Mouse (Mus musculus) limb, embryonic 12.5 days (tissue): ENCODE measurements around the gene Btbd9. TPM values are rescaled to one million over a fixed set of nuclear protein-coding genes. Genes with fewer than 3 reads are reported as not detected.

ENCODE experiments used
- ATAC-seq: fragments of 200-750 bp; cut with Nextera tagmentation; 2 replicates; pipeline ENCODE4 v1.8.0; 2017; ENCODE audit warnings: low read depth, moderate TSS enrichment; ENCODE audit not compliant: insufficient number of reproducible peaks, insufficient read depth, low FRiP score, low TSS enrichment
- H3K27ac ChIP-seq: fragments of 300-500 bp; sonication (generic); 2 replicates; pipeline ENCODE4 v1.5.1; 2016; ENCODE audit warnings: mild to moderate bottlenecking, moderate library complexity
- H3K27me3 ChIP-seq: fragments of 300-500 bp; sonication (generic); 2 replicates; pipeline ENCODE4 v1.6.1; 2016; ENCODE audit warnings: mild to moderate bottlenecking, moderate library complexity
- H3K36me3 ChIP-seq: fragments of 300-500 bp; sonication (generic); 2 replicates; pipeline ENCODE4 v1.6.1; 2016; ENCODE audit warnings: mild to moderate bottlenecking, moderate library complexity
- H3K4me1 ChIP-seq: fragments of 300-500 bp; sonication (generic); replicated peaks from 2 replicates; pipeline ENCODE4 v1.6.1; 2016
- H3K4me2 ChIP-seq: fragments of 300-500 bp; sonication (generic); 2 replicates; pipeline ENCODE4 v1.6.1; 2016; ENCODE audit warnings: mild to moderate bottlenecking, moderate library complexity
- H3K4me3 ChIP-seq: fragments of 300-500 bp; sonication (generic); replicated peaks from 2 replicates; pipeline ENCODE4 v1.5.1; 2016; ENCODE audit warnings: mild to moderate bottlenecking
- H3K9ac ChIP-seq: fragments of 300-500 bp; sonication (generic); replicated peaks from 2 replicates; pipeline ENCODE4 v1.6.1; 2016; ENCODE audit warnings: mild to moderate bottlenecking, moderate library complexity
- H3K9me3 ChIP-seq: fragments of 300-500 bp; sonication (generic); 2 replicates; pipeline ENCODE4 v1.6.1; 2016; ENCODE audit warnings: mild to moderate bottlenecking, moderate library complexity
- WGBS: fragments of 180-500 bp; shearing (Covaris S2); methylation state at CpG from one replicate; pipeline ENCODE4 v1.1.7; 2016; 5-methylcytosine and 5-hydroxymethylcytosine counted together
- polyA plus RNA-seq: library from polyadenylated mRNA; unstranded; fragments of >200 nt; fragmentation: Nextera tagmentation; extraction: Ambion mirVana; gene quantifications from 2 replicates; pipeline ENCODE4 v1.2.1, GENCODE M21; 2016

Btbd9 gene
- polyA plus RNA-seq, 1 experiment from 2014 or later: 70.6 TPM

GRCm38 (mm10) chr17:30422278-30422677, 154.0 kb downstream of the Btbd9 start:
- Histone ChIP-seq H3K4me3 (no peak overlapping the region), H3K9ac (no peak overlapping the region), H3K4me1 (peaks cover 12% of the 10 kb centered on the region), H3K4me2 (no peak overlapping the region), H3K9me3 (no peaks in the 10 kb centered on the region), H3K36me3 (no peaks in the 10 kb centered on the region), H3K27me3 (no peaks in the 10 kb centered on the region), H3K27ac (no peak overlapping the region)
- WGBS: 63% methylated on average over 1 of the region's 1 CpGs
- no peak for ATAC-seq

GRCm38 (mm10) chr17:30421256-30421655, 155.0 kb downstream of the Btbd9 start:
- no peaks in the 10 kb centered on the region for H3K27me3 ChIP-seq
- H3K27ac ChIP-seq: no peak overlapping the region
- peaks cover 15% of the 10 kb centered on the region for H3K4me1 ChIP-seq
- no peak overlapping the region for H3K4me2 ChIP-seq
- no peaks in the 10 kb centered on the region for H3K9me3 ChIP-seq
- ATAC-seq: no peak
- H3K4me3 ChIP-seq: no peak overlapping the region
- WGBS: 72% methylated on average over 1 of the region's 1 CpGs
- H3K9ac ChIP-seq: no peak overlapping the region
- no peaks in the 10 kb centered on the region for H3K36me3 ChIP-seq

GRCm38 (mm10) chr17:30419494-30419893, 156.8 kb downstream of the Btbd9 start:
- H3K36me3 ChIP-seq: no peaks in the 10 kb centered on the region
- H3K4me1 ChIP-seq: peaks cover 11% of the 10 kb centered on the region
- WGBS: 80% methylated on average over 7 of the region's 7 CpGs
- no peak overlapping the region for H3K27ac ChIP-seq
- H3K4me3 ChIP-seq: no peak overlapping the region
- ATAC-seq: no peak
- H3K9ac ChIP-seq: no peak overlapping the region
- no peaks in the 10 kb centered on the region for H3K9me3 ChIP-seq
- no peaks in the 10 kb centered on the region for H3K27me3 ChIP-seq
- H3K4me2 ChIP-seq: no peak overlapping the region

- Histone ChIP-seq H3K36me3 (no peaks in the 10 kb centered on the region), H3K9me3 (no peaks in the 10 kb centered on the region), H3K4me3 (no peak overlapping the region), H3K27ac (no peak overlapping the region), H3K9ac (no peak overlapping the region), H3K27me3 (no peaks in the 10 kb centered on the region), H3K4me2 (no peak overlapping the region), H3K4me1 (peaks cover 11% of the 10 kb centered on the region)
- ATAC-seq: no peak
- WGBS: 45% methylated on average over 4 of the region's 4 CpGs
Measured at GRCm38 (mm10) chr17:30418510-30418909, 157.8 kb downstream of the Btbd9 start.

- no peak for ATAC-seq
Measured at GRCm38 (mm10) chr17:30417106-30417505, 159.2 kb downstream of the Btbd9 start.

GRCm38 (mm10) chr17:30415693-30416092, 160.6 kb downstream of the Btbd9 start:
- Histone ChIP-seq H3K27me3 (no peaks in the 10 kb centered on the region), H3K4me2 (no peak overlapping the region), H3K9ac (no peak overlapping the region), H3K9me3 (no peaks in the 10 kb centered on the region), H3K4me3 (no peak overlapping the region), H3K27ac (no peak overlapping the region), H3K4me1 (peaks cover 10% of the 10 kb centered on the region), H3K36me3 (no peaks in the 10 kb centered on the region)
- 87% methylated on average over 3 of the region's 3 CpGs for WGBS
- ATAC-seq: no peak

More at GRCm38 (mm10) chr17:30417106-30417505, 159.2 kb downstream of the Btbd9 start:
- Histone ChIP-seq H3K9ac (no peak overlapping the region), H3K36me3 (no peaks in the 10 kb centered on the region), H3K4me1 (peaks cover 11% of the 10 kb centered on the region), H3K9me3 (no peaks in the 10 kb centered on the region), H3K27me3 (no peaks in the 10 kb centered on the region), H3K27ac (no peak overlapping the region), H3K4me2 (no peak overlapping the region), H3K4me3 (no peak overlapping the region)
- WGBS: 48% methylated on average over 4 of the region's 4 CpGs

GRCm38 (mm10) chr17:30412991-30413390, 163.3 kb downstream of the Btbd9 start:
- Histone ChIP-seq H3K27me3 (no peaks in the 10 kb centered on the region), H3K27ac (no peak overlapping the region), H3K4me2 (no peak overlapping the region), H3K4me3 (no peak overlapping the region), H3K36me3 (no peaks in the 10 kb centered on the region), H3K4me1 (peaks cover 6% of the 10 kb centered on the region), H3K9ac (no peak overlapping the region), H3K9me3 (no peaks in the 10 kb centered on the region)
- no peak for ATAC-seq
- WGBS: 85% methylated on average over 3 of the region's 3 CpGs

- Histone ChIP-seq H3K27ac (no peak overlapping the region), H3K4me1 (peaks cover 8% of the 10 kb centered on the region; the same call in 1 of the 2 replicates), H3K4me2 (no peak overlapping the region), H3K4me3 (no peak overlapping the region), H3K9me3 (0 out of 2 replicates have a peak, but pooled peaks cover 4% of the 10 kb centered on the region), H3K27me3 (no peaks in the 10 kb centered on the region), H3K9ac (no peak overlapping the region), H3K36me3 (no peaks in the 10 kb centered on the region)
- no peak for ATAC-seq
- 88% methylated on average over 7 of the region's 7 CpGs for WGBS
Measured at GRCm38 (mm10) chr17:30406002-30406401, 170.3 kb downstream of the Btbd9 start.

GRCm38 (mm10) chr17:30402871-30403270, 173.4 kb downstream of the Btbd9 start:
- Histone ChIP-seq H3K27ac (no peak overlapping the region), H3K4me3 (no peak overlapping the region), H3K27me3 (no peaks in the 10 kb centered on the region), H3K36me3 (no peaks in the 10 kb centered on the region), H3K9me3 (0 out of 2 replicates have a peak, but pooled peaks cover 4% of the 10 kb centered on the region), H3K9ac (no peak overlapping the region), H3K4me2 (no peak overlapping the region), H3K4me1 (peaks cover 8% of the 10 kb centered on the region; the same call in 1 of the 2 replicates)
- 89% methylated on average over 3 of the region's 3 CpGs for WGBS
- ATAC-seq: no peak

GRCm38 (mm10) chr17:30395261-30395660, 181.0 kb downstream of the Btbd9 start:
- 0 out of 2 replicates have a peak, but pooled peaks cover 6% of the 10 kb centered on the region for H3K9me3 ChIP-seq
- no peak overlapping the region for H3K4me3 ChIP-seq
- H3K4me1 ChIP-seq: no peaks in the 10 kb centered on the region
- no peak overlapping the region for H3K4me2 ChIP-seq
- H3K27me3 ChIP-seq: no peaks in the 10 kb centered on the region
- H3K36me3 ChIP-seq: no peaks in the 10 kb centered on the region
- 90% methylated on average over 4 of the region's 4 CpGs for WGBS
- ATAC-seq: no peak
- no peak overlapping the region for H3K27ac ChIP-seq
- H3K9ac ChIP-seq: no peak overlapping the region

GRCm38 (mm10) chr17:30392031-30392430, 184.3 kb downstream of the Btbd9 start:
- Histone ChIP-seq H3K9ac (no peak overlapping the region), H3K27me3 (no peaks in the 10 kb centered on the region), H3K4me3 (no peak overlapping the region), H3K27ac (no peak overlapping the region), H3K4me1 (peaks cover 8% of the 10 kb centered on the region; the same call in 1 of the 2 replicates), H3K9me3 (no peaks in the 10 kb centered on the region), H3K4me2 (no peak overlapping the region), H3K36me3 (no peaks in the 10 kb centered on the region)
- no peak for ATAC-seq
- WGBS: 95% methylated on average over 4 of the region's 4 CpGs

- WGBS: 95% methylated on average over 1 of the region's 1 CpGs
Measured at GRCm38 (mm10) chr17:30391220-30391619, 185.1 kb downstream of the Btbd9 start.

More at GRCm38 (mm10) chr17:30391220-30391619, 185.1 kb downstream of the Btbd9 start:
- Histone ChIP-seq H3K27me3 (no peaks in the 10 kb centered on the region), H3K4me2 (no peak overlapping the region), H3K9ac (no peak overlapping the region), H3K4me3 (no peak overlapping the region), H3K36me3 (no peaks in the 10 kb centered on the region), H3K27ac (no peak overlapping the region), H3K4me1 (peaks cover 8% of the 10 kb centered on the region; the same call in 1 of the 2 replicates), H3K9me3 (no peaks in the 10 kb centered on the region)
- no peak for ATAC-seq
